Mouse (Mus musculus): Measurements from ENCODE around the gene Bend5.

DNA sequence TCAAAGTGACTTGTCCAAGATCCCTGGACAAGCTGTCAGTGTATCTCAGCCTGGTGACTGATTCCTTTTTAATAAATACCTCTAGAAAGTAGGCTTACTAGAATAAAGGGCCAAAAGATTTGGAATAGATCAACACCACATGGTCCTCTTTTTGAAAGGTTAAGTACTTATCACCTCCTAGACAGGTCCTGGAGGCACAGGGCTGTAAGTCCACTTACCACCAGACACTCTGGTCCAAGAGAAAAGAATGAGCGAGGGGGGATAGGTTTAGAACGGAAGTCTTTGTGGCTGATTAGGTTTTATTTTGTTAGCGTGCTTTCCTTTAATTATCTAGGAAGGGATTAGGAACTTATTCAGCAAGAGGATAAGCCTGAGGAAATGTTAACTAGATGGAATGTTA, 1.7 kb downstream of the Bend5 start:
- TF ChIP-seq CTCF (conservative IDR thresholded peaks at IDR 0.05; ENCODE audit: low read length) (no peak), NANOG (IDR thresholded peaks at IDR 0.05; ENCODE audit: borderline replicate concordance, low read length) (no peak)

Measured in E14TG2a.4 (cell line).